ENCODE assay signal across 8 mouse cellular contexts in genomic region chr13:22005605-22006333, GRCm38 (mm10). TPM values are rescaled to one million over a fixed set of nuclear protein-coding genes. Genes with fewer than 3 reads are reported as not detected.
DNase-seq lines count a peak whose midpoint lies in the region; ATAC-seq and TF ChIP-seq lines count a peak whose summit lies in the region.

No protein-coding gene starts in this region.

- peaks cover 100% of the 10 kb centered on the region for H3K27me3 ChIP-seq in intestine, embryonic 14.5 days (replicated peaks; ENCODE audit: control insufficient read depth, insufficient read depth, low read length)
- H3K27me3 ChIP-seq in lung, embryonic 16.5 days (ENCODE audit: control insufficient read depth, insufficient read depth, low read depth, low read length), result peaks cover 75% of the 10 kb centered on the region

- H3K4me2 ChIP-seq in intestine, embryonic 14.5 days (ENCODE audit: low read length), result peak overlapping the region; percentile 91
- peak overlapping the region; percentile 99 for H3K4me2 ChIP-seq in lung, embryonic 16.5 days (ENCODE audit: low read depth, low read length)

- ATAC-seq in erythroid progenitor cell, adult 5-6 weeks (replicated peaks; ENCODE audit: low FRiP score, poor library complexity, severe bottlenecking), result peak; percentile 23; the same call in 1 of the 2 replicates
- peak; percentile 85 for ATAC-seq in intestine, embryonic 14.5 days (replicated peaks; ENCODE audit: low FRiP score, low TSS enrichment, low read depth)
- ATAC-seq in lung, embryonic 16.5 days (ENCODE audit: low read depth), result peak; percentile 92

- H3K9me3 ChIP-seq in intestine, embryonic 14.5 days (ENCODE audit: control insufficient read depth, low read length), result no peaks in the 10 kb centered on the region
- no peaks in the 10 kb centered on the region for H3K9me3 ChIP-seq in lung, embryonic 16.5 days (ENCODE audit: control insufficient read depth, low read length)

- no peak overlapping the region for H3K27ac ChIP-seq in intestine, embryonic 14.5 days (ENCODE audit: low read depth)
- peak overlapping the region; percentile 46 for H3K27ac ChIP-seq in lung, embryonic 16.5 days (ENCODE audit: low read length)
- no peak overlapping the region for H3K27ac ChIP-seq in olfactory bulb, adult 2 months (ENCODE audit: insufficient read depth, low read depth, low read length)

- H3K4me3 ChIP-seq in intestine, embryonic 14.5 days (ENCODE audit: low read depth, low read length), result peak overlapping the region; percentile 55
- peak overlapping the region; percentile 70 for H3K4me3 ChIP-seq in lung, embryonic 16.5 days (ENCODE audit: low read length)
- H3K4me3 ChIP-seq in olfactory bulb, adult 2 months (ENCODE audit: insufficient read depth, low read depth, low read length), result peak overlapping the region; percentile 43

- intact Hi-C loops in gastrocnemius, postnatal 14 days (cut with DNase I; ENCODE audit: low total_unique reads), result no loop called here

- peak; percentile 37 for DNase-seq in gastrocnemius, postnatal 14 days
- no peak for DNase-seq in gastrocnemius, adult 18-20 months (ENCODE audit: low spot score)
- peak; percentile 47 for DNase-seq in ES-CJ7 (ENCODE audit: low read depth, low spot score)
- peak; percentile 89 for DNase-seq in intestine, embryonic 14.5 days (ENCODE audit: low spot score)
- no peak for DNase-seq in frontal cortex, postnatal 36 days (ENCODE audit: low spot score in 2 of 2)

- H3K4me1 ChIP-seq in intestine, embryonic 14.5 days (replicated peaks; ENCODE audit: control insufficient read depth, insufficient read depth, low read length), result peaks cover 7% of the 10 kb centered on the region; the same call in 1 of the 2 replicates
- peaks cover 15% of the 10 kb centered on the region for H3K4me1 ChIP-seq in lung, embryonic 16.5 days (replicated peaks; ENCODE audit: control insufficient read depth, insufficient read depth, low read length)
- peaks cover 13% of the 10 kb centered on the region for H3K4me1 ChIP-seq in olfactory bulb, adult 2 months (ENCODE audit: control insufficient read depth, insufficient read depth, low read length)

- under 1% methylated on average over 45 of the region's 45 CpGs for WGBS in intestine, embryonic 14.5 days
- under 1% methylated on average over 45 of the region's 45 CpGs for WGBS in lung, embryonic 16.5 days
- under 1% methylated on average over 45 of the region's 45 CpGs for WGBS in olfactory bulb, adult 2 months

- no peak for TF ChIP-seq CTCF in olfactory bulb, adult 2 months (IDR thresholded peaks at IDR 0.05; ENCODE audit: insufficient read depth, low read depth, low read length)

- TF ChIP-seq POLR2A in olfactory bulb, adult 2 months (IDR thresholded peaks at IDR 0.05; ENCODE audit: insufficient read depth, low read depth, low read length), result no peak

- H3K36me3 ChIP-seq in intestine, embryonic 14.5 days (ENCODE audit: control insufficient read depth, insufficient read depth, low read length), result no peaks in the 10 kb centered on the region
- H3K36me3 ChIP-seq in lung, embryonic 16.5 days (ENCODE audit: control insufficient read depth, insufficient read depth, low read length), result no peaks in the 10 kb centered on the region

- H3K9ac ChIP-seq in intestine, embryonic 14.5 days (ENCODE audit: low read length), result peak overlapping the region; percentile 8; the same call in 1 of the 2 replicates
- peak overlapping the region; percentile 64 for H3K9ac ChIP-seq in lung, embryonic 16.5 days (ENCODE audit: low read length)

RNA-seq across cellular contexts. Expression of gene Prss16, which starts 3.8 kb away (rescaled TPM):
- total RNA-seq in gastrocnemius, postnatal 14 days (2021), result not detected
- total RNA-seq in gastrocnemius, adult 18-20 months (2021), result not detected
- 4.0 TPM in 1 of 2 replicates, not detected in the other for total RNA-seq in erythroid progenitor cell, adult 5-6 weeks (2015; ENCODE audit: low replicate concordance)
- total RNA-seq in erythroid progenitor cell, adult 5-6 weeks (2017; ENCODE audit: low replicate concordance), result not detected in 2 replicates
- polyA plus RNA-seq in intestine, embryonic 14.5 days (2014; fragmentation: Nextera tagmentation; extraction: Ambion mirVana), result 0.46 and 1.1 TPM in 2 replicates
- 10.0 and 26.0 TPM in 2 replicates for polyA plus RNA-seq in lung, embryonic 16.5 days (2015; fragmentation: Nextera tagmentation; extraction: Ambion mirVana)
- 263 TPM in 1 of 2 replicates, not detected in the other for polyA plus RNA-seq in olfactory bulb, adult 2 months (2012; ENCODE audit: insufficient read depth, insufficient read length, low replicate concordance, missing spikeins)

RNA-seq across cellular contexts. Expression of gene Pom121l2, which starts 24.8 kb away (rescaled TPM):
- not detected for total RNA-seq in gastrocnemius, postnatal 14 days (2021)
- not detected for total RNA-seq in gastrocnemius, adult 18-20 months (2021)
- total RNA-seq in erythroid progenitor cell, adult 5-6 weeks (2015; ENCODE audit: low replicate concordance), result not detected in 2 replicates
- total RNA-seq in erythroid progenitor cell, adult 5-6 weeks (2017; ENCODE audit: low replicate concordance), result not detected in 2 replicates
- polyA plus RNA-seq in intestine, embryonic 14.5 days (2014; fragmentation: Nextera tagmentation; extraction: Ambion mirVana), result not detected in 2 replicates
- 0.16 and 0.18 TPM in 2 replicates for polyA plus RNA-seq in lung, embryonic 16.5 days (2015; fragmentation: Nextera tagmentation; extraction: Ambion mirVana)
- polyA plus RNA-seq in olfactory bulb, adult 2 months (2012; ENCODE audit: insufficient read depth, insufficient read length, low replicate concordance, missing spikeins), result not detected in 2 replicates

RNA-seq across cellular contexts. Expression of gene Hist1h2ah, which starts 29.6 kb away (rescaled TPM):
- total RNA-seq in gastrocnemius, postnatal 14 days (2021), result 10 to 100 TPM; 45.8 to 69.2 TPM
- total RNA-seq in gastrocnemius, adult 18-20 months (2021), result 1 to 10 TPM; 1.6 to 2.2 TPM
- total RNA-seq in erythroid progenitor cell, adult 5-6 weeks (2015; ENCODE audit: low replicate concordance), result 4.6 TPM in 1 of 2 replicates, not detected in the other
- total RNA-seq in erythroid progenitor cell, adult 5-6 weeks (2017; ENCODE audit: low replicate concordance), result 2,615 and 4,600 TPM in 2 replicates
- polyA plus RNA-seq in intestine, embryonic 14.5 days (2014; fragmentation: Nextera tagmentation; extraction: Ambion mirVana), result 11.8 and 19.7 TPM in 2 replicates
- 2.3 and 15.3 TPM in 2 replicates for polyA plus RNA-seq in lung, embryonic 16.5 days (2015; fragmentation: Nextera tagmentation; extraction: Ambion mirVana)
- not detected in 2 replicates for polyA plus RNA-seq in olfactory bulb, adult 2 months (2012; ENCODE audit: insufficient read depth, insufficient read length, low replicate concordance, missing spikeins)

RNA-seq across cellular contexts. Expression of gene Hist1h2bk, which starts 29.9 kb away (rescaled TPM):
- 10 to 100 TPM; 80.3 to 90.2 TPM for total RNA-seq in gastrocnemius, postnatal 14 days (2021)
- total RNA-seq in gastrocnemius, adult 18-20 months (2021), result 1 to 10 TPM; 2.1 to 3.6 TPM
- total RNA-seq in erythroid progenitor cell, adult 5-6 weeks (2015; ENCODE audit: low replicate concordance), result 206 and 707 TPM in 2 replicates
- 2,593 and 2,906 TPM in 2 replicates for total RNA-seq in erythroid progenitor cell, adult 5-6 weeks (2017; ENCODE audit: low replicate concordance)
- 5.2 and 7.5 TPM in 2 replicates for polyA plus RNA-seq in intestine, embryonic 14.5 days (2014; fragmentation: Nextera tagmentation; extraction: Ambion mirVana)
- 6.6 and 7.3 TPM in 2 replicates for polyA plus RNA-seq in lung, embryonic 16.5 days (2015; fragmentation: Nextera tagmentation; extraction: Ambion mirVana)
- not detected in 2 replicates for polyA plus RNA-seq in olfactory bulb, adult 2 months (2012; ENCODE audit: insufficient read depth, insufficient read length, low replicate concordance, missing spikeins)

RNA-seq across cellular contexts. Expression of gene Hist1h4i, which starts 35.4 kb away (rescaled TPM):
- total RNA-seq in gastrocnemius, postnatal 14 days (2021), result 10 to 100 TPM; 46.4 to 49.7 TPM
- total RNA-seq in gastrocnemius, adult 18-20 months (2021), result 10 to 100 TPM; 27.1 to 27.8 TPM
- 116 and 173 TPM in 2 replicates for total RNA-seq in erythroid progenitor cell, adult 5-6 weeks (2015; ENCODE audit: low replicate concordance)
- total RNA-seq in erythroid progenitor cell, adult 5-6 weeks (2017; ENCODE audit: low replicate concordance), result 364 and 489 TPM in 2 replicates
- polyA plus RNA-seq in intestine, embryonic 14.5 days (2014; fragmentation: Nextera tagmentation; extraction: Ambion mirVana), result 18.9 and 19.6 TPM in 2 replicates
- 23.6 and 24.3 TPM in 2 replicates for polyA plus RNA-seq in lung, embryonic 16.5 days (2015; fragmentation: Nextera tagmentation; extraction: Ambion mirVana)
- not detected in 2 replicates for polyA plus RNA-seq in olfactory bulb, adult 2 months (2012; ENCODE audit: insufficient read depth, insufficient read length, low replicate concordance, missing spikeins)

Comparison
In these comparisons a context has a peak if more than half of its experiments do, and no peak if none do; other contexts are left out.
1. DNase-seq: peak in gastrocnemius, postnatal 14 days (single experiment), ES-CJ7 (single experiment) and intestine, embryonic 14.5 days (single experiment); none in gastrocnemius, adult 18-20 months (single experiment) and frontal cortex, postnatal 36 days (0 of 2).
2. ATAC-seq: peak in every context shown above with its lines; median percentile 92 in lung, embryonic 16.5 days; 85 in intestine, embryonic 14.5 days; 23 in erythroid progenitor cell, adult 5-6 weeks.
3. Peak in every context shown above with its lines, with median percentiles within 50 percentile points of each other: H3K4me3 ChIP-seq.